In the genomic region with DNA sequence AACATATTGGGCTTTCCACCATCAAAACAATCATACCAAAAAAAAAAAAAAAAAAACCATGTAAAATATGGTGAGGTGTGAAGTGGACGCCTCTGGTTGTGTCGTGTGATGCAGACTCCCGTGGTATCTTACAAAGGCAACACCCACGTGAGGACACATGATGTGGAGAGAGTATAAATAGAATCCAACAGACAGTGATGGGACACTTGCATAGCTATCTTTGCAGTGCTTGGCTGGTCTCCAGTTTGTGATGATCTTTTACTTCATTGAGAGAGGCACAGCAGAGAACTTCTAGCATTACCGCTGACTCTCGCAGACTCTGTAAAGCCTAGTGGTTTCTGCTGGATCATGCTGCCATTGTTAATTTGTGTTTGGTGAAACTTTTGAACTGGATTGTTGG, we compare ENCODE assay signal across 26 mouse cellular contexts. TPM values are rescaled to one million over a fixed set of nuclear protein-coding genes. Genes with fewer than 3 reads are reported as not detected.
"Had no signal": no experiment of that assay in that cellular context is flagged by ENCODE, and none has a peak within 500 bp of the region (broad histone marks: within the 10 kb centered on the region; RNA-seq: fewer than 3 reads in every experiment).

No protein-coding gene starts in this region.

- H3K9me3 ChIP-seq: lung, embryonic 15.5 days; midbrain, embryonic 10.5 days; midbrain, embryonic 12.5 days; neural tube, embryonic 12.5 days had no signal

- H3K4me3 ChIP-seq: lung, embryonic 15.5 days; midbrain, embryonic 10.5 days; midbrain, embryonic 12.5 days; neural tube, embryonic 12.5 days had no signal

- H3K9ac ChIP-seq: lung, embryonic 15.5 days; midbrain, embryonic 12.5 days; neural tube, embryonic 12.5 days had no signal

- H3K4me1 ChIP-seq: midbrain, embryonic 12.5 days; neural tube, embryonic 12.5 days had no signal

- H3K4me2 ChIP-seq: lung, embryonic 15.5 days; midbrain, embryonic 12.5 days; neural tube, embryonic 12.5 days had no signal

- H3K27me3 ChIP-seq: lung, embryonic 15.5 days; midbrain, embryonic 12.5 days; neural tube, embryonic 12.5 days had no signal

- H3K36me3 ChIP-seq: lung, embryonic 15.5 days; midbrain, embryonic 10.5 days; midbrain, embryonic 12.5 days; neural tube, embryonic 12.5 days had no signal

- DNase-seq: lung, adult 18-20 months; lung, postnatal 14 days; lung, postnatal 4 days; midbrain, embryonic 14.5 days; retina, postnatal 1 day; right cerebral cortex, adult 18-20 months; right cerebral cortex, postnatal 25 days; right cerebral cortex, postnatal 4 days; spleen, adult 18-20 months; thymus, adult 18-20 months; thymus, postnatal 14 days; thymus, postnatal 36 days had no signal

- H3K27ac ChIP-seq: lung, embryonic 15.5 days; midbrain, embryonic 10.5 days; midbrain, embryonic 12.5 days; neural tube, embryonic 12.5 days had no signal

- ATAC-seq: lung, postnatal 0 days; midbrain, embryonic 16.5 days had no signal

RNA-seq across cellular contexts. Expression of gene Actrt3, which starts 10.9 kb away (rescaled TPM):
- total RNA-seq: megakaryocyte, adult 5-6 weeks; megakaryocyte-erythroid progenitor cell, adult 5-6 weeks; neutrophil, adult 5-6 weeks had no signal
- polyA plus RNA-seq: liver, embryonic 16.5 days; lung, embryonic 15.5 days; lung, postnatal 0 days; midbrain, embryonic 12.5 days; neural tube, embryonic 12.5 days; small intestine, adult 2 months; stomach, embryonic 14.5 days; thymus, postnatal 0 days had no signal

RNA-seq across cellular contexts. Expression of gene Mecom, which starts 41.1 kb away (rescaled TPM):
- total RNA-seq: neutrophil, adult 5-6 weeks had no signal

RNA-seq across cellular contexts. Expression of gene Lrriq4, which starts 55.4 kb away (rescaled TPM):
- total RNA-seq: megakaryocyte, adult 5-6 weeks; megakaryocyte-erythroid progenitor cell, adult 5-6 weeks; neutrophil, adult 5-6 weeks had no signal
- polyA plus RNA-seq: liver, embryonic 16.5 days; lung, embryonic 15.5 days; lung, postnatal 0 days; midbrain, embryonic 10.5 days; midbrain, embryonic 12.5 days; midbrain, embryonic 14.5 days; midbrain, embryonic 16.5 days; neural tube, embryonic 12.5 days; small intestine, adult 2 months; stomach, embryonic 14.5 days; stomach, embryonic 16.5 days had no signal

RNA-seq across cellular contexts. Expression of gene Lrrc34, which starts 58.8 kb away (rescaled TPM):
- total RNA-seq: megakaryocyte-erythroid progenitor cell, adult 5-6 weeks; neutrophil, adult 5-6 weeks had no signal
- polyA plus RNA-seq: small intestine, adult 2 months had no signal
